Mouse (Mus musculus) stomach, embryonic 15.5 days (tissue): ENCODE measurements around the gene Atf6. TPM values are rescaled to one million over a fixed set of nuclear protein-coding genes. Genes with fewer than 3 reads are reported as not detected.

Experiments
- ATAC-seq: fragments of 200-750 bp; cut with Nextera tagmentation; 2 replicates; pipeline ENCODE4 v1.8.0; 2017; ENCODE audit warnings: low read depth, moderate number of reproducible peaks, moderate TSS enrichment; ENCODE audit not compliant: insufficient read depth, low FRiP score
- H3K27ac ChIP-seq: fragments of 300-500 bp; sonication (generic); 2 replicates; pipeline ENCODE4 v1.5.1; 2015; ENCODE audit warnings: mild to moderate bottlenecking, inconsistent platforms
- H3K27me3 ChIP-seq: fragments of 300-500 bp; sonication (generic); replicated peaks from 2 replicates; pipeline ENCODE4 v1.6.1; 2015; ENCODE audit warnings: inconsistent platforms
- H3K36me3 ChIP-seq: fragments of 300-500 bp; sonication (generic); 2 replicates; pipeline ENCODE4 v1.6.1; 2015; ENCODE audit warnings: inconsistent platforms
- H3K4me1 ChIP-seq: fragments of 300-500 bp; sonication (generic); 2 replicates; pipeline ENCODE4 v1.6.1; 2015; ENCODE audit warnings: inconsistent platforms
- H3K4me2 ChIP-seq: fragments of 300-500 bp; sonication (generic); 2 replicates; pipeline ENCODE4 v1.6.1; 2015; ENCODE audit warnings: mild to moderate bottlenecking, inconsistent platforms
- H3K4me3 ChIP-seq: fragments of 300-500 bp; sonication (generic); replicated peaks from 2 replicates; pipeline ENCODE4 v1.5.1; 2015; ENCODE audit warnings: inconsistent platforms
- H3K9ac ChIP-seq: fragments of 300-500 bp; sonication (generic); 2 replicates; pipeline ENCODE4 v1.6.1; 2015; ENCODE audit warnings: inconsistent platforms
- H3K9me3 ChIP-seq: fragments of 300-500 bp; sonication (generic); 2 replicates; pipeline ENCODE4 v1.6.1; 2016; ENCODE audit warnings: inconsistent platforms
- WGBS: fragments of 180-500 bp; shearing (Covaris S2); methylation state at CpG from one replicate; pipeline ENCODE4 v1.1.7; 2015; 5-methylcytosine and 5-hydroxymethylcytosine counted together
- polyA plus RNA-seq: library from polyadenylated mRNA; unstranded; fragments of >200 nt; fragmentation: Nextera tagmentation; extraction: Ambion mirVana; gene quantifications from 2 replicates; pipeline ENCODE4 v1.2.1, GENCODE M21; 2015

Atf6 gene
- polyA plus RNA-seq, 1 experiment from 2014 or later = 8.9 TPM

DNA sequence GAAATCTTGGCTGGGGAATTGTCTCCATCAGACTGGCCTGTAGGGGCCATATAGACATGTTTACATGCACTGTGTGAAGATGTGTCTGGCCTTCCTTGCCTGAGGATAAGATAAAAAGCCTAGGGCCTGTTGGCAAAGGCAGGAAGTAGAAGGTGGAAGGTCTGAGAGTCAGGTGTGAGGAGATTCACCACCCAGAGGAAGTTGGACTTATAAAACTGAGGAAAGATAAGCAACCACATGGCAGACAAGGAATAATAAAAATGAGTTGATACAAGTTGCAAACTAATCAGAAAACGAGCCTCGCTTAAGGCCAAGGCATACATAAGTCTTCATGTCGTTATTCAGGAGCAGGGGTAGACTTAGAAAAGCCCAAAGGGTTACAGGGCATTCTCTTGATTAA, 8.1 kb upstream of the Atf6 start:
- no peak overlapping the region for H3K9ac ChIP-seq
- no peaks in the 10 kb centered on the region for H3K27me3 ChIP-seq
- H3K9me3 ChIP-seq = no peaks in the 10 kb centered on the region
- H3K4me3 ChIP-seq = no peak overlapping the region
- WGBS = 60% methylated on average over 3 of the region's 3 CpGs
- no peaks in the 10 kb centered on the region for H3K4me1 ChIP-seq
- ATAC-seq = no peak
- H3K36me3 ChIP-seq = peaks cover 17% of the 10 kb centered on the region
- no peak overlapping the region for H3K27ac ChIP-seq
- H3K4me2 ChIP-seq = no peak overlapping the region

DNA sequence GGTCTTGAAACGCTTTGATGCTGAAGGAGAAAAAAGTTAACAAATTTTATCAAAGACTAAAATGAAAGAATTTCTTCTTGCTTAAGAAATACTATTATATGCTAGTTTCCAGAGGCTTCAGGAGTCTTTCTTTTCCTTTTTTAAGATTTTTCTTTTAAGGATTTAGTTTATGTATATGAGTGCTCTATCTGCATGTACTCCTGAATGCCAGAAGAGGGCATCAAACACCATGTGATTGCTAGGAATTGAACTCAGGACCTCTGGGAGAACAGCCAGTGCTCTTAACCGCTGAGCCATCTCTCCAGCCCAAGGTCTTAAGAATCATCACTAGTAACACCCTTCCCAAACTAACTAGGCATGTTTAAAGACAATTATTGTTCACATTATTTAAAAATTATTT, 4.4 kb upstream of the Atf6 start:
- Histone ChIP-seq H3K9ac (no peak overlapping the region), H3K9me3 (no peaks in the 10 kb centered on the region), H3K4me2 (no peak overlapping the region), H3K4me3 (no peak overlapping the region), H3K4me1 (peaks cover 3% of the 10 kb centered on the region; the same call in 1 of the 2 replicates), H3K36me3 (peaks cover 3% of the 10 kb centered on the region; the same call in 1 of the 2 replicates), H3K27ac (no peak overlapping the region), H3K27me3 (no peaks in the 10 kb centered on the region)
- WGBS = 93% methylated on average over 2 of the region's 2 CpGs
- ATAC-seq = no peak

DNA sequence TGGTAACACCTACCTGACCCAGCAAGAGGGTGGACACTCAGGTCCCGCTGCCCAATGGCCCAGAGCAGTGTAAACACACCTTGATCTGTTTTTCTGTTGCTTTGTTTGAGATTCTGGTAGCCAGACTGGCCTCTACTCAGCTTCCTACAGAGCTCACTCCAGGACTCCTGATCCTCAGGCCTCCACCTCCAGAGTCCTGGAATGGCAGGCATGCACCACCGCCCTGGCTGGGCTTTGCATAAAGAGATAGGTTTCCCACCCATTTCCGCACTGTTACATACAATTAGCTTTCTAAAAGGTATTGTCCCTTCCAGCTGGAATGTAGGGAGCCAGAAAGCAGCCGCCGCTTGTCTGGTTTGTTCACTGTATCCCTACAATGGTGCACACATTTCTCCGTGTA, 3.8 kb upstream of the Atf6 start:
- H3K27me3 ChIP-seq = no peaks in the 10 kb centered on the region
- H3K4me1 ChIP-seq = peaks cover 4% of the 10 kb centered on the region; the same call in 1 of the 2 replicates
- H3K4me2 ChIP-seq = no peak overlapping the region
- H3K27ac ChIP-seq = no peak overlapping the region
- H3K9me3 ChIP-seq = no peaks in the 10 kb centered on the region
- WGBS = 84% methylated on average over 6 of the region's 6 CpGs
- ATAC-seq = no peak
- H3K4me3 ChIP-seq = no peak overlapping the region
- no peaks in the 10 kb centered on the region; the same call in 1 of the 2 replicates for H3K36me3 ChIP-seq
- H3K9ac ChIP-seq = no peak overlapping the region

DNA sequence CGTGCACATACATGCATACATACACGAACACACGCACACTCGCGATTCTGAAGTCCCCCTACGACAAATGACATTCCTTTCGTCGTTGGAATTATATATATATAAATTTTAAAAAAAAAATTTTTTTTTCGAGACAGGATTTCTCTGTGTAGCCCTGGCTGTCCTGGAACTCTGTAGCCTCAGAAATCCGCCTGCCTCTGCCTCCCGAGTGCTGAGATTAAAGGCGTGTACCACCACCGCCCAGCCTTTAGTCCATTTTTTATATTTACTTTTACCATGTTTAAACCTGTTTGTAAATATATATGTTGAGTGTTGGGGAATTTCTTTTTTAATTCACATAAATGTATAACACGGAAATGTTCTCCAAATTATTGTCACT, 1.3 kb upstream of the Atf6 start:
- peak overlapping the region; percentile 75 for H3K4me2 ChIP-seq

DNA sequence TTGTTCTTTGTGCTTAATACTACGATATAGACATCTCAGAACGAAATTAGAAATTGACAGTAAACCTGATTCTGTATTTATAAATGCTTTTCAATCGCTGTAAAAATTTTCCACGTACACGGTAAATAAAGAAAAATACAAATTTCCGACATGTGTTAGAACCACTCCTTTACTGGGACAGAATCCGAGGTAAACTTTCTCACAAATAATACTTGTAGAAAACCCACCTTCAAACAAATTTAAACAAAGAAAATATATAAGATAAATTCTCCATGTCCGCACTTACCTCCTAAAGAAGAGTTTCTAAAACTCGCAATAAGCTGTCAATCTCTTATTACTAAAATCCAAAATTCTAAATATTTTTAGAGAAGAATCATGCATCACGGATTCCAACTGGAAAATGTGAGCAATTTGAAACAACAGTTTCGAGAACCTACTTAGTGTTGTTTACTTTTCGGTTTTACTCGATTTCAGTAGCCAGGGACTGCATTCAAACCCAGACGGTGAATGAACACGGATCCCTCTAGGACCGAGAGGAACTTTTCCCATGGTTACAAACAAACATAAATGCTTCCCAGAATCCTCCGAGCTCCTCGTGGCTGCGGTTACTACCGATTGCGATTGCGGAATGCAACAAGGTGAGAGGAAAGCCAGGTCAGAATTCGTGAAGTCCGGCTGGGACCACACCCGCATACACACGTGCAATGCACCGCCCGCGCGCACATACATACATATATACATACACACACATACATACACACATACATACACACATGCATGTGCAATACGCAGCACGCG, 735 bp upstream of the Atf6 start:
- Histone ChIP-seq H3K4me1 (peaks cover 4% of the 10 kb centered on the region; the same call in 1 of the 2 replicates), H3K4me2 (peak overlapping the region; percentile 75), H3K27ac (peak overlapping the region; percentile 81), H3K36me3 (no peaks in the 10 kb centered on the region; the same call in 1 of the 2 replicates), H3K4me3 (peak overlapping the region; percentile 91), H3K27me3 (no peaks in the 10 kb centered on the region), H3K9ac (peak overlapping the region; percentile 63; the same call in 1 of the 2 replicates), H3K9me3 (no peaks in the 10 kb centered on the region)
- WGBS = under 1% methylated on average over 33 of the region's 33 CpGs
- ATAC-seq = peak; percentile 75

More for the DNA sequence above, 1.3 kb upstream of the Atf6 start:
- peak overlapping the region; percentile 62 for H3K4me3 ChIP-seq
- no peaks in the 10 kb centered on the region for H3K27me3 ChIP-seq
- WGBS = 15% methylated on average over 14 of the region's 14 CpGs
- H3K9ac ChIP-seq = peak overlapping the region; percentile 40; the same call in 1 of the 2 replicates
- no peaks in the 10 kb centered on the region; the same call in 1 of the 2 replicates for H3K36me3 ChIP-seq
- H3K4me1 ChIP-seq = peaks cover 4% of the 10 kb centered on the region; the same call in 1 of the 2 replicates
- peak overlapping the region; percentile 48; the same call in 1 of the 2 replicates for H3K27ac ChIP-seq
- no peak for ATAC-seq
- no peaks in the 10 kb centered on the region for H3K9me3 ChIP-seq

DNA sequence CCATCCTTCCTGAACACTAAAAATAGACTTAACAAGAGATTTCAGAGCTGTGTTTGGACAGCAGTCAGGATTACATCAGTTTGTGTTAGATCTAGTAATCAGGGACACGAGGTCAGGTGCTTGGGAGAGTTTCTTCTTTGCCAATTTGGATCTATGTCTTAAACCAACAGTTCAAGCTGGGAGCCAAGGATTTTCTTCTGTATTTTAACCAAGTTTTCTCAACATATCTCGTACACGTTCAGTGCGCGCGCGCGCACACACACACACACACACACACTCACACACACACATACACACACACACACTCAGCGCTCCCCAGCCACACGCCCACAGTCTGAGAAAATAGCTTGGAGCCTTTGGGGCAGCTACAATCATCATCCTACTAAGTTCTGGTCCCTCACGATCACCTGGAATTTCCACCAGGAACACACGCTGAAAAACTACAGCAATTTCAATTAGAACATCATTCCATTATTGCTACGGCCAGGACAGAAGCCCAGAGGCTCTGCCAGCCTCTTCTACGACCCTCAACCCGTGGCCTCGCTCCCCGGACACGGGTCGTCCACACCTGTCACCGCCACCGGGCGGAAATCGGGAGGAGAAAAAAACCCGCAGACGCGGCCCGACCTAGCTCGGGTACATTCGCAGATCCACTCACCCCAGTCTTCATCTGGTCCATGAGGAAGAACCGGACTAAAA, 430 bp downstream of the Atf6 start:
- WGBS = 2% methylated on average over 30 of the region's 30 CpGs
- peak overlapping the region; percentile 81 for H3K27ac ChIP-seq

DNA sequence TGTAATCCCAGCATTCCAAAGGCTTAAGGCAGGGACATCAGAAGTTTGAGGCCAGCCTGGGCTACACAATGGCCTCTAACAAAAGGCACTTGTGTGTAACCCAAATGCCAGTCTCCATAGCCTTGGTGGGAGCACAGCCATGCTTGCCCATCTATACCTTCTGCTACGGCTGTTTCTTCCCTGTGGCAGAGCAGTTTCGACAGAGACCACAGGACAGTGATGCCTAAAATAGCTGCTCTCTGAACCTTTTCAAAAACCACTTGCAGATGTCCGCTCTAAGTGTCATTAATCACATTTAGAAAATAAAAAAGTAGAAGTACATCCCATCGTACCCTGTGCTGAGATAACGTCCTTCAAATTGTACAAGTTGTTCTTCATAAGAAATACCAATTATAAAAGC, 2.2 kb downstream of the Atf6 start:
- ATAC-seq = no peak
- H3K9ac ChIP-seq = no peak overlapping the region
- no peaks in the 10 kb centered on the region for H3K27me3 ChIP-seq
- no peaks in the 10 kb centered on the region for H3K9me3 ChIP-seq
- peaks cover 7% of the 10 kb centered on the region; the same call in 1 of the 2 replicates for H3K4me1 ChIP-seq
- no peaks in the 10 kb centered on the region for H3K36me3 ChIP-seq
- no peak overlapping the region for H3K4me2 ChIP-seq
- H3K27ac ChIP-seq = no peak overlapping the region
- H3K4me3 ChIP-seq = no peak overlapping the region
- WGBS = 68% methylated on average over 5 of the region's 5 CpGs

More for the DNA sequence above, 430 bp downstream of the Atf6 start:
- H3K27me3 ChIP-seq = no peaks in the 10 kb centered on the region
- peak overlapping the region; percentile 75 for H3K4me2 ChIP-seq
- H3K36me3 ChIP-seq = no peaks in the 10 kb centered on the region; the same call in 1 of the 2 replicates
- H3K4me1 ChIP-seq = peaks cover 7% of the 10 kb centered on the region; the same call in 1 of the 2 replicates
- no peaks in the 10 kb centered on the region for H3K9me3 ChIP-seq
- peak overlapping the region; percentile 91 for H3K4me3 ChIP-seq
- H3K9ac ChIP-seq = peak overlapping the region; percentile 63
- ATAC-seq = peak; percentile 59; the same call in 1 of the 2 replicates

DNA sequence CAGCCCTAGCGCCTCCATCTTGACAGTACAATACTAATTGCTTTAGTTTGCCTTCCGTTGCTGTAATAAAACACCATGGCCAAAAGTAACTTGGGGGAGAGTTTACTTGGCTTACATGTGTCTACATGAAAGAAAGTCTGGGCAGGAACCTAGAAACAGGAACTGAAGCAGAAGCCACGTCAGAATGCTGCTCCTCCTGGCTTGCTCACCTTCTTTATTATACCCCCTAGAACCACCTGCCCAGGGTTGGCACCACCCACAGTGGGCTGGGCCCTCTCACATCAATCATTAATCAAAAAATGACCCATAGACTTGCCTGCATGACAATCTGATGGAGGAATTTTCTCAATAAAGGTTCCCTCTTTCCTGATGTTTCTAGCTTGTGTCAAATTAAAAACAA, 2.8 kb downstream of the Atf6 start:
- H3K9ac ChIP-seq = no peak overlapping the region
- no peak overlapping the region for H3K4me3 ChIP-seq
- no peak for ATAC-seq
- H3K4me1 ChIP-seq = peaks cover 7% of the 10 kb centered on the region; the same call in 1 of the 2 replicates
- H3K27me3 ChIP-seq = no peaks in the 10 kb centered on the region
- no peak overlapping the region for H3K27ac ChIP-seq
- WGBS = 67% methylated on average over 3 of the region's 3 CpGs
- no peaks in the 10 kb centered on the region for H3K36me3 ChIP-seq
- no peaks in the 10 kb centered on the region for H3K9me3 ChIP-seq
- H3K4me2 ChIP-seq = no peak overlapping the region

DNA sequence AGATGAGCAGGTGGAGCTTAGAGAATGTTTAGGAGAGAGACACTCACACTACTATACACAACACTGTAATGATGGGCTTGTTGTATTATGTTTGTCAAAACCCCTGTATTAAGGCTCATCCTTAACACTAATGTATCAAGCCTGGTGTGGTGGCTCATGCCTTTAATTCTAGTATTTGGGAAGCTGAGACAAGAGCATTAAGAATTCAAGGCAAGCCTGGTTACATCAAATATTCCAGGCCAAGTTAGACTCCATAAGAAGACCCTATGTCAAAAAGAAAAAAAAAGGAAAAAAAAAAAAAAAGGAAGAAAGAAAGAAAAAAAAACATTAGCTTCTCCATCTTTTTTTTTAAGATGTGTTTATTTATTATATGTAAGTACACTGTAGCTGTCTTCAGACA, 3.3 kb downstream of the Atf6 start:
- Histone ChIP-seq H3K4me3 (no peak overlapping the region), H3K4me2 (no peak overlapping the region), H3K9ac (no peak overlapping the region), H3K36me3 (no peaks in the 10 kb centered on the region), H3K27me3 (no peaks in the 10 kb centered on the region), H3K27ac (no peak overlapping the region), H3K4me1 (peaks cover 7% of the 10 kb centered on the region; the same call in 1 of the 2 replicates), H3K9me3 (no peaks in the 10 kb centered on the region)
- no peak for ATAC-seq

DNA sequence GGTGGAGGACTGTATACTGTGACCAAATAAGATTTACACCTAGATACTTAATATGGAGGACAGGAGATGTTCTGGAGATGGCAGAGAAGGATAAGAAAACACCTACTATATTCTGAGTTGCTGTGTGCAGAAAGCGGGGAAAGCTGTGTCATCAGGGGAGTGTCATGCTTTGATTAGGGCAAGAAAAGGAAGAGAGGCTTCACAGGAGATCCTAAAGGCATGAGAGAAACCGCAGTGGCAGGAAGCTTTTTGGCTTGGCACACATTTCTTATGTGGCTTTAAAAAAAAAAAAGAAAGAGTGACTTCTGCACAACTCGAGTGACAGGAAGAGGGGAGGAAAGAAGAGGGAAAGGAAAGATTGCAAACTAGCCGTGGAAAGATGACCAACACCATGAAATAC, 4.5 kb downstream of the Atf6 start:
- WGBS = 56% methylated on average over 4 of the region's 4 CpGs
- no peaks in the 10 kb centered on the region for H3K27me3 ChIP-seq
- ATAC-seq = no peak
- no peaks in the 10 kb centered on the region for H3K36me3 ChIP-seq
- no peak overlapping the region for H3K4me2 ChIP-seq
- no peak overlapping the region for H3K9ac ChIP-seq
- H3K27ac ChIP-seq = no peak overlapping the region
- H3K9me3 ChIP-seq = no peaks in the 10 kb centered on the region
- no peak overlapping the region for H3K4me3 ChIP-seq
- H3K4me1 ChIP-seq = peaks cover 7% of the 10 kb centered on the region; the same call in 1 of the 2 replicates

DNA sequence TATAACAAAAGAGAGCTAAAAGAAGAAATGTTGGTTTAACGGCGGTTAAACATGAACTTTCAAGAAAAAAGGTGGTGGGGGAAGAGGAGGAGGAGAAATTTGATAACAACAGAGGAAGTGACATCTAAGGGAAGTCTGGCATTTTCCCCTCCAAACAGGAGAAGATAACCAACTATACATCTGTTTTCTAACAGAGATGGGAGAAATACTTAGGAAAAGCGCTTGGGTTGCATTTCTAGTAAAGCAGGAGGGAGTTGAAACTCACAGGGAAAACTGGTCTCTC, 5.2 kb downstream of the Atf6 start:
- H3K4me2 ChIP-seq = peak overlapping the region; percentile 32; the same call in 1 of the 2 replicates
- H3K4me1 ChIP-seq = peaks cover 7% of the 10 kb centered on the region; the same call in 1 of the 2 replicates
- no peak overlapping the region for H3K27ac ChIP-seq
- no peaks in the 10 kb centered on the region for H3K27me3 ChIP-seq
- no peak overlapping the region for H3K4me3 ChIP-seq
- ATAC-seq = no peak
- H3K9me3 ChIP-seq = no peaks in the 10 kb centered on the region
- H3K36me3 ChIP-seq = no peaks in the 10 kb centered on the region
- no peak overlapping the region for H3K9ac ChIP-seq
- WGBS = 38% methylated on average over 3 of the region's 3 CpGs
